Mouse (Mus musculus) heart, embryonic 10.5 days (tissue): ENCODE measurements around the gene Luc7l3. TPM values are rescaled to one million over a fixed set of nuclear protein-coding genes. Genes with fewer than 3 reads are reported as not detected.

Source experiments
- DNase-seq: peaks from one replicate; pipeline ENCODE4 v3.0.0-alpha.2; 2017; ENCODE audit warnings: low spot score
- H3K27ac ChIP-seq: fragments of 300-500 bp; sonication (generic); 2 replicates; pipeline ENCODE4 v1.5.1; 2016; ENCODE audit warnings: mild to moderate bottlenecking
- H3K27me3 ChIP-seq: fragments of 300-500 bp; sonication (generic); 2 replicates; pipeline ENCODE4 v1.6.1; 2016; ENCODE audit warnings: mild to moderate bottlenecking; ENCODE audit not compliant: poor library complexity, insufficient read depth, severe bottlenecking
- H3K36me3 ChIP-seq: fragments of 300-500 bp; sonication (generic); 2 replicates; pipeline ENCODE4 v1.6.1; 2016; ENCODE audit warnings: mild to moderate bottlenecking, moderate library complexity
- H3K4me1 ChIP-seq: fragments of 300-500 bp; sonication (generic); 2 replicates; pipeline ENCODE4 v1.6.1; 2016; ENCODE audit warnings: mild to moderate bottlenecking
- H3K4me3 ChIP-seq: fragments of 300-500 bp; sonication (generic); 2 replicates; pipeline ENCODE4 v1.5.1; 2016; ENCODE audit warnings: mild to moderate bottlenecking, moderate library complexity
- H3K9me3 ChIP-seq: fragments of 300-500 bp; sonication (generic); 2 replicates; pipeline ENCODE4 v1.6.1; 2016; ENCODE audit warnings: mild to moderate bottlenecking, moderate library complexity
- WGBS: fragments of 180-500 bp; shearing (Covaris S2); methylation state at CpG from one replicate; pipeline ENCODE4 v1.1.7; 2016; 5-methylcytosine and 5-hydroxymethylcytosine counted together
- polyA plus RNA-seq: library from polyadenylated mRNA; unstranded; fragments of >200 nt; fragmentation: Nextera tagmentation; extraction: Ambion mirVana; gene quantifications from 2 replicates; pipeline ENCODE4 v1.2.1, GENCODE M21; 2016

Luc7l3 gene
- polyA plus RNA-seq, 1 experiment from 2014 or later, result 93.4 TPM

DNA sequence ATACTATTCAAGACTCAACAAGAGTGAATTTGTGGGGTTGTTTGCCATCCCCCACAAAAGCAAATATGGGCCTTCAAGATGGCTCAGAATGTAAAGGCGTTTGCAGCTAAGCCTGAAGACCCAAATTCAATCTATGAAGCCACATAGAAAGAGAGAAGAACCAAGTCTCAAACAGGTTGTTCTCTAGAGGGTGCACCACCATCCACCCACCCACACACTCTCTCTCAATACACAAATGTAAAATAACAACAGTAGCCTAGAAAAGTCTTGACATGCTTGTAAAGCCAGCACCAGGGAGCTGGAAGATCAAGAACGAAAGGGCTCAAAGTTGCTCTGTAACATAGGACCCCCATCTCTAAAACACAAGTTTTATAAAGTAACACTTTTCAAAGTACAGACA is 5.3 kb downstream of the Luc7l3 start:
- no peak overlapping the region for H3K27ac ChIP-seq
- 78% methylated on average over 2 of the region's 2 CpGs for WGBS
- no peaks in the 10 kb centered on the region for H3K9me3 ChIP-seq
- peaks cover 18% of the 10 kb centered on the region for H3K36me3 ChIP-seq
- H3K4me1 ChIP-seq, result peaks cover 46% of the 10 kb centered on the region
- no peak for DNase-seq
- no peaks in the 10 kb centered on the region for H3K27me3 ChIP-seq
- no peak overlapping the region for H3K4me3 ChIP-seq

DNA sequence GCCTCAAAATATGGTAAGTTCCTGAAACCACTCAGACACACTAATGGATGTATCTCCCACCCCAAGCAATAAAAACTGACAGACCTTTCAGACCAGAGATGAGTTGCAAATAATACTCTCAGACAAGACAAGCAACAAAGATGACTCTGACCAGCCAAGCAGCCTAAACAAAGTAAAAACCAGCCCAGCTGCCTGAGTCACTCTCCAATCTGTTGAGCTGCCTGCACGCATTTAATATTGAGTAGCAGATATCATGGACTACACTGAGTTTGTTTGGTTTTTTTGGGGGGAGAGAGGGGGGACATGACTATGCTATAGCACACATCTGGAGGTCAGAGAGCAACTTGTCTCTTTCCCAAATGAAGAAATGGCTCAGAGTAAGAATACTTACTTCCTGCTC is 6.5 kb downstream of the Luc7l3 start:
- Histone ChIP-seq H3K4me3 (no peak overlapping the region), H3K27me3 (no peaks in the 10 kb centered on the region), H3K4me1 (peaks cover 46% of the 10 kb centered on the region), H3K36me3 (peaks cover 21% of the 10 kb centered on the region), H3K9me3 (no peaks in the 10 kb centered on the region), H3K27ac (no peak overlapping the region)
- no peak for DNase-seq
- WGBS, result 50% methylated on average over 1 of the region's 1 CpGs

DNA sequence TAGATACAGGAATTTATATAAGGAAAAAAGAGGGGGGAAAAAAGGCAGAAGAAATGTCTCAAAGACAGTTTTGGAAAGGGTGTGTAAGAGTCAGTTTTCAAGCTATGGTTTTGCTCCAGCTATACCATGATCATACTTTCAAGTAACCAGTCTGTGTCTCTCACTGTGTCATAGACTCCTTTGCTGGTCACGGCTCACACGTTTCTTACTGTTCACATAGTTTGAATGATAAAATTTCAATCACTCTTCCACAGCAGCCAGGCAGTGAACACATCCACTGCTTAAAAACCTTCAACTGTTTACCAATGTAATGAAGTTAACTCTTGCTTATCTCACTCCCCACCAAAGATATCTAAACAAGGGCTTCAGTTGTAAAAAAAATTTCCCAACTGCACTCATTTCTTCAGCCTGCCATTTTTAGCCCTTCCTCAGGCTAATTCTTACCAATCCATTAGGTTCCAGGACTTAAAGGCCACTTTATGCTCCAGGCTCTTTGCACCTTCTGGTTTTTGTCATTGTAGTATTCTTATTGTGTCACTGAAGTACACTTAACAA is 7.6 kb downstream of the Luc7l3 start:
- no peak overlapping the region for H3K27ac ChIP-seq
- peaks cover 43% of the 10 kb centered on the region for H3K4me1 ChIP-seq
- no peak overlapping the region for H3K4me3 ChIP-seq
- DNase-seq, result no peak
- peaks cover 17% of the 10 kb centered on the region; the same call in 1 of the 2 replicates for H3K36me3 ChIP-seq
- WGBS, result 47% methylated on average over 2 of the region's 2 CpGs
- H3K27me3 ChIP-seq, result no peaks in the 10 kb centered on the region
- no peaks in the 10 kb centered on the region for H3K9me3 ChIP-seq

DNA sequence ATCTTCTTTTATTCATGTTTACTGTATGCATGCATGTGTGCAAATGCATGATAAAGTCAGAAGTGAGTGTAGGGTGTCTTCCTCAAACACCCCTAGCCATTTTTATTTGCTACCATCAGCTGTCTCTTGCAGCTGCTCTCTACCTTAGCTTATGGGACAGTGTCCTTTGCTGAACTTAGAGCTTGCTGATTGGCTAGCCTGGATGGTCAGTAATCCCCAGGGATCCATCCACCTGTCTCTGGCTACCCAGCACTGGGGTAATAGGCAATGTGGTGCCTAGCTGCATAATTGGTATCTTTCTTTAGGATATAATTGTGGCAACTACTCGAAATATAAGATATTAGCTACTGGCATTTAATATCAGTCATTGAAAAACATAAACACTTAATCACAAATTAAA is 9.1 kb downstream of the Luc7l3 start:
- 92% methylated on average over 1 of the region's 1 CpGs for WGBS
- Histone ChIP-seq H3K27me3 (no peaks in the 10 kb centered on the region), H3K4me1 (peaks cover 37% of the 10 kb centered on the region), H3K9me3 (no peaks in the 10 kb centered on the region), H3K36me3 (peaks cover 13% of the 10 kb centered on the region; the same call in 1 of the 2 replicates), H3K4me3 (no peak overlapping the region), H3K27ac (no peak overlapping the region)
- no peak for DNase-seq

DNA sequence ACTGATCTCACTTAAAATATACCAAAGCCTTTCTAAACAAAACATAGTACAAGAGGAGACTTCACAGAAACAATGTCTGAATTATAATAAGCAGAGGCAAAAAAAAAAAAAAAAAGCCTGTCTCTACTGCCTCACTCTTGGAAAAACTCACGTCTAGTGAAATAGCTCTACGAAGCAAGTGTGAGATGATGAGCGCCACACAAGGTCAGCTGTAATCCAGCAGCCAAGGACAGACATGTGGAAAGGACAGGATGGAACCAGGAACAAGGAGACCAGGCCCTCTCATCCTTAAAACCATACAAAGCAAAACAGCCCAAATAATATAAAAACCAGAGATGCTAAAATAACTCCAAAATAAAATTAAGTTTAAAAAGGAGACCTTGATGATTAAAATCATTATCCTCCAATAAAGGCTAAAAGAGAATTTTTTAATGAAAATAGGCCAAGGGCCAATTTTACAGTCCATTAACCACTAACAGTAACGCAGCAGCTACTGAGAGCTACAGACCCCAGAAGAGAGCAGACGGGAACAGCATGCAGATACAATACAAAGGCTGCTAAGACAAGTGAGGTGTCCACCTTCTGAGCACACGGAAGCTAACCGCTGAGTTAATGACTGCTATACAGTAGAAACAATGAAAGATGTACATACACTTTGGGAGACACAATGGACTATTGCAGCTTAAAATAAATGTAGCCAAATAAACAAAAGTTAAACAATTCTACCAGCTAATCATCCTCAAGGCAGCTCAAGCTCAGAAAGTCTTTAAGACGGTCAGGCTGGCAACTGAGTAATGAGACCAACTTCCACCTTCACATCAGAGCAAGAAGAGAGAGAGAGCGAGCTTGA is 26.6 kb downstream of the Luc7l3 start:
- H3K4me1 ChIP-seq, result no peaks in the 10 kb centered on the region
- H3K27ac ChIP-seq, result no peak overlapping the region
- peaks cover 99% of the 10 kb centered on the region for H3K36me3 ChIP-seq
- H3K9me3 ChIP-seq, result no peaks in the 10 kb centered on the region
- 83% methylated on average over 9 of the region's 9 CpGs for whole genome bisulfite sequencing
- H3K4me3 ChIP-seq, result no peak overlapping the region
- no peak for DNase-seq
- no peaks in the 10 kb centered on the region for H3K27me3 ChIP-seq

DNA sequence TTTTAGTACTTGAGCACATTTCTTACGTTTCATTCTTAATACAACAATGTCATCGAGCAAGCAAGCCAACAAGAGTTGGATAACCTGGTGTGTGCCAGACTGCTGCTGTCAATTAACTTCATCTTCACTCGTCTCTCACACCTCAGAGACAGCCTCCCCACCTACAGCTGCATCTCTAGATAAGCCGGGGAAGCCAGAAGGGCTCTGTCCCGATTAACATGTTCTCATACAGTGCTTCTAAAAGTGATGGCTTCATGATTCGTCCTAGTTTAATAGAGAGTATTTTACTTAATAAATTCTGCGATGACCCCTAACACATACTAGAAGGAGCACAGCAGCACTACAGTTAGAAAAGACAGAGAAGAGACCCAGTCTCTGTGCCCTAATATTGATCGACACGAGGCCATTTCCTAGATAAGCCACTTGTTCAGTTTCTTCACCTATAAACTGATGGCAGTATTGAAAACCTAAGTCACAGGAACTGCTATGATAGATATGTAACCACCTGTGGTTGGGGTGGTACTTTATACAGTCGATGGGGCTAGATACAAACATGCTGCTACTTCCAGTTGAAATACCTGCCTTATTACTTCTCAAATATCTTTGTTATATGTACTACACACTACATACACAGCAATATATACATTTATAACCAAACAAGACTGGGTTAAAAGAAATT is 31.6 kb downstream of the Luc7l3 start:
- no peaks in the 10 kb centered on the region for H3K9me3 ChIP-seq
- no peaks in the 10 kb centered on the region for H3K4me1 ChIP-seq
- H3K27me3 ChIP-seq, result no peaks in the 10 kb centered on the region
- 80% methylated on average over 10 of the region's 10 CpGs for WGBS
- H3K36me3 ChIP-seq, result peaks cover 98% of the 10 kb centered on the region
- H3K27ac ChIP-seq, result no peak overlapping the region
- DNase-seq, result no peak
- no peak overlapping the region for H3K4me3 ChIP-seq

DNA sequence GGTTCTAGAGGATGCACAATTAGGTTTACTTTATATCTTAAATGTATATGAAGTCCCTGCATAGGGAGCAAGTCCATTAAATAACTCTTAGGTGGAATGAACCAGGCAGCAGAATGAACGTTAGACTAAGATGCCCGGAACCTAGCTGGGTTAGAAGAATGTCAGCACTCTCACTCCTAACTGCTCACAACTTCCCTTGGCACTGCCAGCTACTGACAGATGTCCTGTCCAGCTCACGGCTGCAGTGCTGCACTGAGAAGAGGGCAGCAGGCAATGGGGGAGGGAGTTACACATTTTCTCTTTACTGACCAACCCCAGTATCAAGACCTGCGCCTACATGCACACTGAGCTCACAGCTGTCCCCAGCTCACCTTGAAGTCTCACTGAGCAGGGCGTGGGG is 34.7 kb downstream of the Luc7l3 start:
- DNase-seq, result no peak
- no peaks in the 10 kb centered on the region for H3K9me3 ChIP-seq
- WGBS, result 88% methylated on average over 5 of the region's 5 CpGs
- no peaks in the 10 kb centered on the region for H3K27me3 ChIP-seq
- peaks cover 84% of the 10 kb centered on the region for H3K36me3 ChIP-seq
- no peak overlapping the region for H3K27ac ChIP-seq
- no peak overlapping the region for H3K4me3 ChIP-seq
- no peaks in the 10 kb centered on the region for H3K4me1 ChIP-seq

DNA sequence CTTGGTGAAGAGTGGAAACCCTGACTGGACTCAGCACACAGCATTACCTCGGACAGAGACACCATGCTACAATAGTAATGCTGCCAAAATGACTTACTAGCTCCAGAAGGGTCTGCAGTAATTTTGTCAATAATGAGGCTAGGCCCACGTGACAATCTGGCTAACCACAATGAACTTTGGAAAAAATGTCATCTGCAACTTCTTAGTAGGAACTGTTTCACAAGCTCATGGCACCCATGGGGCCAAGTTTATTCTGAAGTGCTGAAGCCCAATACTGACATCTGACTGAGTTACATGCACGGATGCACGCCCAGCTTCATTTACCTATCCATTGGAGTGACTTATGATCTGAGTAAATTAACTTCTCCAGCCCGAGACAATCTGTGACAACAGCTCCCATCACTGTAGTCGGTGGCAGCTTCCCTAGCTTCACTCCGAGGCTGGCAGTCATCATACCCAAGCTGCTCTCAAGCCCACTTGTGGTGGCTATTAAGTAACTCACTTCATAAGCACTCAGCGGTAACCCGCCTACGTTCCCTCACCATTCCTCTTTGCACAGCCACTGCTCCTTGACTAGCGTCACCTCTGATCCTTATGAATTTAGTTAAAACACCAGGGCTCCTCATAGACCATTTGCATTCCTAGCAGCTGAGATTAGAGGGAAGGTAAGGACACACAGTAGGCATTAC is 35.8 kb downstream of the Luc7l3 start:
- DNase-seq, result no peak
- H3K27ac ChIP-seq, result no peak overlapping the region
- H3K4me3 ChIP-seq, result no peak overlapping the region
- H3K9me3 ChIP-seq, result no peaks in the 10 kb centered on the region
- H3K4me1 ChIP-seq, result peaks cover 8% of the 10 kb centered on the region
- no peaks in the 10 kb centered on the region for H3K27me3 ChIP-seq
- peaks cover 76% of the 10 kb centered on the region for H3K36me3 ChIP-seq
- 91% methylated on average over 11 of the region's 11 CpGs for WGBS

DNA sequence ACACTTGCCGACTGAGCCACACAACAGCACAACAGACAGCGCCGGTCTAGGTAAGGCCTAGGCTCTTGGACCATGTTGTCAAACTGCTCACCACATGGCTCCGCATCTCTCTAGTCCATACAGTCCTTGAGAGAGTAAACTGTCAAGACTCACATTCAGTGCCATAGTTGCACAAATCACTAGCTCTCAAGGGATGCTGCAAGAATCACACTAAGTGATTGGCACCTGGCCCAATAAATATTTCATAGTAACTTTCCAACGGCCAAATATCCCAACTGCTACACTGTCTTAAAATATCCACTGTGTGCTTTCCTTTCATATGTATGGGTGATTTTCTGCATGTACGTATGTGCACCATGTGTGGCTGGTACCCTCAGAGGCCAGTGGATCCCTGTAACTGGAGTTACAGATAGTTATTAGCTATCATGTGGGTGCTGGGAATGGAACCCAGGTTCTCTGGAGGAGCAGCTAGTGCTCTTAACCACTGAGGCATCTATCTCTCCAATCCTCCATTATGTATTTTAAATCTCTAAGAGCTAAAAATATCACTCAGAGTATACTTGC is 38.2 kb downstream of the Luc7l3 start:
- WGBS, result 94% methylated on average over 6 of the region's 6 CpGs
- Histone ChIP-seq H3K9me3 (no peaks in the 10 kb centered on the region), H3K36me3 (peaks cover 51% of the 10 kb centered on the region)

DNA sequence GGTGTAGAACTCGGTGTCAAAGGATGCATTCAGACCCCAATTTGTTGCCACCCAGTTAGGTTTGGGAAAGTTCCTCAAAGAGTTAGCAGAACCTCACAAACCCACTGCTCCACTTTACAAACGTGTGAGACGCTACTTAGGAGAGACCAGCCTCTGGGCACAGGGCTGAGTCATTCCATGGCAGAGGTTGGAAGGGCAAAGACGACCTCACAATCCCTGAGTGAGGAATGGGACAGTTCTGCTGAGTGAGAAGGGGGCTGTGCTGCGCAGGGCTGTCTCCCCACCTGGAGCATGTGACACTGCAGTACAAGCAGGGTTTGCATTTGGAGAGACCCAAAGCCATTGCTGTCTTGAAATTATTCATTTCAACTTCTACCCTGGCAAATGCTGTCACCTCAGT is 39.5 kb downstream of the Luc7l3 start:
- Histone ChIP-seq H3K27me3 (no peaks in the 10 kb centered on the region), H3K27ac (no peak overlapping the region), H3K36me3 (peaks cover 38% of the 10 kb centered on the region), H3K9me3 (no peaks in the 10 kb centered on the region), H3K4me1 (peaks cover 14% of the 10 kb centered on the region), H3K4me3 (no peak overlapping the region)
- DNase-seq, result no peak
- 62% methylated on average over 5 of the region's 5 CpGs for WGBS

More for the DNA sequence above, 38.2 kb downstream of the Luc7l3 start:
- Histone ChIP-seq H3K4me1 (peaks cover 14% of the 10 kb centered on the region), H3K4me3 (no peak overlapping the region), H3K27me3 (no peaks in the 10 kb centered on the region), H3K27ac (no peak overlapping the region)
- no peak for DNase-seq

DNA sequence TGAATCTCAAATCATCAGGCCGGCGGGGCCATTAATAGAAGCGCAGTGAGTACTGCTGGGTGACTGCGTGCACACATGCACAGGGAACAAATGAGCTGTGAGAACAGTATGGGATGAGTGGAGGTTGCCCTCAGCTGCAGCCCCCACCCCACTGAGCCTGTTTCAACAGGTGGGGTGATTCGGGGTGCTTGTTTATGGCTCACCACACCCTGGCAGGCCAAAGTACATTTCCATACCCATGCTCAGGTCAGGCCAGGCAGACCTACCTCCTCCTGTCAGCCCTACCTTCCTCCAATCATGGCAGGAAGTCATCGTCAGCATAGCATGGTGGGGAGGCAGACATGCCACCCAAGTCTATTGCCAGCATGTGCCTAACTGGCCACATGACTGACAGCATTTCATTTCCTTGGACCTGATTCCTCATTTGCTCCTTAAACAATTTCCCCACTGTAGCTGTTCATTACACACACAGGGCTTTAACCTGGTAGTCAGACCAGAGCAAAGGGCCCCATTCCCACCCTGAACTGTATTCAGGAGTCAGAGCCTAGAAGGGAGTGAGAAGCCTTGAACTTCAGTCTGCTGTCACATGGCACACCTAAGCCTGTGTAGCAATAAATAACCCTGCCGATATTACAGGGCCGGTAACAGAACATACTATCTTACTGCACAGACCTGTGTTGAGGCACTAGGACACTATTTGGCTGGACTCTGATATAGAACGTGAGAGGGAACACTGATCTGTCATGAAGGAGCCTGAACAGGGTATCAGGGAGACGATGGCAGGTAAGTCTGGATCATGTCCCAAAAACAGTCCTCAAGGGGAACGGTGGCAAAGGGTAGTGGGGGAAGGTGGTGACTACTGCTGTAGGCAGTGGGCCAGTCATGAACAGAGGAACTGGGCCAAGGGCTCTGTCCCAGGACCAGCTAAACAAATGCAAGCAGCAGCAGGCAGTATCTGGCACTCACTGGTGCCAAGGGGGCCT is 40.3 kb downstream of the Luc7l3 start, which contains the start of gene Gm21885:
Gm21885 (plus strand) TSS at position 675 of the 983 bp plus-strand sequence.
- no peak within 1 kb of the TSS for H3K4me3 ChIP-seq
- WGBS, result 76% methylated on average over 11 of the region's 11 CpGs
- H3K9me3 ChIP-seq, result no peaks in the 10 kb centered on the region
- H3K36me3 ChIP-seq, result peaks cover 31% of the 10 kb centered on the region
- H3K4me1 ChIP-seq, result peaks cover 19% of the 10 kb centered on the region
- DNase-seq, result no peak
- H3K27me3 ChIP-seq, result no peaks in the 10 kb centered on the region
- no peak within 1 kb of the TSS for H3K27ac ChIP-seq
